Mouse (Mus musculus) kidney, postnatal 4 days (tissue): ENCODE results near the gene Rps27l.
"Not testable (repeated sequence)": the region's sequence is repeated elsewhere in the genome, so short reads cannot be mapped to it uniquely, and the experiment has no call there.

Experiments
- DNase-seq, 2 experiments: peaks; one replicate each; pipeline ENCODE4 v3.0.0; 2021; ENCODE audit warnings: mixed read lengths in 2 of 2

Gene Rps27l

GRCm38 (mm10) chr9:66945647-66946641 lies at the start of gene Rps27l:
TSS of gene Rps27l (plus strand) at chr9:66946086.
- DNase-seq, result peak; percentile 96 to 97

DNA sequence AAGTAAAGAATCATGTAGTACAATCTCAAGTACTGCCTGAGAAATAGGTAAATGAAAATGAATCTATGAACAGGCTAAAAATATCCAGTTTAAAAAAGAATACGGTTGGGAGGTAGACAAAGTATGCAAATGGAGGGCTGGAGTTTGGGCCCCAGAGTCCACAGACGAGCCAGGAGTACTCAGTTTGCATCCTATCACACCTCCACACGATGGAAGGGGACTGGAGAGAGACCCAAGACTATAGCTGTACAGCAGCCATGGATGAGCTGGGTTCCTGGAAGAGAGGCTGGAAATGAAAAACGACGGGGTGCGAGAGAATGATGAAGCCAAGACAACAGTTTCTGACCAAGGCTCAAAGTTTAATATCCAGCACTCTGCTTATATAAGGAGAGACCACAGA lies 48.9 kb upstream of the Rps27l start:
- DNase-seq, result no peak

DNA sequence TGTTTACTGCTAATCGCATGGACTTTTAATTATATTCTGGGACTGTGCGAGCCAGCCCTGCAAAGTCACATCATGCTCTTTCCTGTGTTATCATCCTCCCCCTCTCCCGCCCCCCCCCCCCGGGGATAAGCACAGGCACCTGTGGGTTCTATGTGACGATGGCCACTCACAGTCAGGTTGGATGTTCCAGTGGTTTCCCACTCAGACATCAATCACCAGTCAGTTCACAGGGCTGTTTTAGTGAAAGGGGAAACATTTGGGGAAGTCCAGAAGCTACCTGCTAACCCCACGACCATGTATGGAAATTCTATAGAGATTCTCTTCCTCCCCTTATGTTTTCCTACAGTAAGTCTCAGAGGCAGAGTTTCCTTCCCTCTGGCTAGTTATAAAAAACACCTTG lies 48.0 kb upstream of the Rps27l start:
- DNase-seq, result no peak

DNA sequence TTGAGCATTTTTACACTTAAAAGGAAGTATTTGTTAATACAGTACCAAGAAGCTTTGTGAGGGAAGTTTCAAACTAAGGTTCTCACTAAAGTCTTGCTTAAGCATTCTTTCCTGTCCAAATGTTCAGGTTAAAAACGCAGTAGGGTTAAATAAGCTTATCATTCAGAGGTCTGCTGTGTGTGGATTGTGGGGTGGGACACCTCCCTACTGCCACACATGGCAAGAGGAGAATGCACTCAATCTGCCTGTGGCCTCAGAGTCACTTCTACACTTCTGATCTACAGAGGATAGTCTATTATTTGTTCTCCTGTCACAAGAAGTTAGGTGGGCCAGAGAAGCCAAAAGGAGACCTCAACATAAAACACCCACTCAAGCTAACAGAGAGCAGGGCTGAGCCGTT lies 46.8 kb upstream of the Rps27l start:
- no peak for DNase-seq

- DNase-seq, result no peak
These were observed 46.4 kb upstream of the Rps27l start for GRCm38 (mm10) chr9:66899526-66899925.

DNA sequence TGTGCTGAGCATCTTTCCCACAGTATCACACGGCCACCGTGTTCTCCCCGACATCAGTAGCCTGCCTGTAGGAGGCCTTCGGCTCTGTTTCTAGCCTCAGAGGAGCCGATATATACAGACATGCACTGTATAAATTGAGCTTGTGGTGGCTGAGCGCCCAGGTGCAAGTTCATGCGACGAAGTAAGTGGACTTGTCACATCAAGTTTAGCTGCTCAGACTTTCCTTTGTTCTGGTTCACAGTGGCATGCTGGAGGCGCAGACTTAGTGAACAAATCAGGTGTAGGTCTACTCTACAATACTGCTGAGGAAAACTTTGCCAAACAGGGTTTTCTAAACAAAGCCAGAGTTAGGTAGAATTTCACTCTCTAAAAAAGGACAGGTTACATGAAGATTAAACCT lies 39.9 kb upstream of the Rps27l start:
- no peak for DNase-seq

GRCm38 (mm10) chr9:66907126-66907525 lies 38.8 kb upstream of the Rps27l start:
- DNase-seq, result no peak

- no peak for DNase-seq
These were observed 38.0 kb upstream of the Rps27l start for GRCm38 (mm10) chr9:66907746-66908397.

GRCm38 (mm10) chr9:66909922-66910321 lies 36.0 kb upstream of the Rps27l start:
- no peak for DNase-seq

GRCm38 (mm10) chr9:66910677-66911076 lies 35.2 kb upstream of the Rps27l start:
- no peak for DNase-seq

GRCm38 (mm10) chr9:66912304-66912703 lies 33.6 kb upstream of the Rps27l start:
- no peak for DNase-seq

- not testable (repeated sequence) for DNase-seq
These were observed 32.5 kb upstream of the Rps27l start for GRCm38 (mm10) chr9:66913254-66913934.

- DNase-seq, result no peak
These were observed 31.3 kb upstream of the Rps27l start for GRCm38 (mm10) chr9:66914540-66914939.

DNA sequence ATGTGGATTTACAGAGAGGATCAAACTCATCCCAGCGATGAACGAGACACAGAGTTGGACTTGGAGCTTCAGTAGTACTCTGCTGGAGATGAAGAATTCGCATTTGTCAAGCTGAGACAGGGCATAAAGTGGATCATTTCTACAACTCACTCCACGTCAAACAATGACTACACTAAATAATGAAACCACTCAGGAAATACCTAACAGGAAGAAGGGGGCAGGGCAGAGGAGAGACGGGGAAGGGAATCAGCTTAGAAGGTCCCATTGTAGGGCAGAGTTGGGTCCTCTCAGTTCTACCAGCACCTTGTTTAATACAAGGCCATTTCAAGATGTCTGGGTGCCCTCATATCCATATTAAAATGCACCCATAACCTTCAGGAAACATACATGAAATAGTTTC lies 30.5 kb upstream of the Rps27l start:
- DNase-seq, result no peak

- no peak for DNase-seq
These were observed 29.8 kb upstream of the Rps27l start for GRCm38 (mm10) chr9:66915869-66916785.

GRCm38 (mm10) chr9:66917216-66917891 lies 28.5 kb upstream of the Rps27l start:
- no peak for DNase-seq

GRCm38 (mm10) chr9:66917892-66918255 lies 28.0 kb upstream of the Rps27l start:
- no peak for DNase-seq

DNA sequence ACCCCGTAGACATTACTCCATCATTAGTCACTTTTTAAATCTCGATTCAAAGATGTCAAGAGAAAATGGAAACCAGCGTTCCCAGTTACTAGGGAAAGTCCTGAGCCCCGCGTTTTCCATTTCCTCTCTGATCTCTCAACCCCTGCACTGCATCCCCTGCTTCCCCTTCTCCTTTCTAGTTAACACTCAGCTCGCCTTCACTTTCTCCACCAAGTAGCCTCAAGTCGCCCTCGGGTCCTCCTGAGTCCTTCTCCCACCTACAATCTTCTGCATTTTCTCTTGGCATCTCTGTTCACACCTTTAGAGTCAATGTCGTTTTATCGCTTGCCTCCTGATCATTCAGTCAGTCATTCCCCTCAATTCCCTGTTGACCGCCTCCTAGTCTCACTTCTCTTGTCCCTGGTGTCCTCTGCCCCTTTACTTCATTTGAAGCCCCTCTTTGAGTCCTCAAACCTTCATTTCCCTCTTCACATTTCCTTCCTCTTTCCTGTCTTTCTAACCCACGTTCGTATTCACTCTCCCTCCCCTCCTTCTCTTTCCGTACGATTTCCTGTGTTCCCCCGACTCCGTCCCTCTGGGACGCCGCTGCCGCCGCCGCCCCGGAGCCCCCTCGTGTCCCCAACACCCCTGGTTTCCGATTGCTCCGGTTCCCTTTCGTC lies 27.1 kb upstream of the Rps27l start:
- DNase-seq, result peak in 1 of 2 experiments; percentile 25

GRCm38 (mm10) chr9:66919382-66919971 lies 26.4 kb upstream of the Rps27l start, which contains the start of gene Rab8b:
TSS of gene Rab8b (minus strand) at chr9:66919687.
- peak; percentile 99 for DNase-seq

GRCm38 (mm10) chr9:66919981-66920380 lies 25.9 kb upstream of the Rps27l start:
- DNase-seq, result peak; percentile 36 to 48
